Mouse (Mus musculus) small intestine, adult 2 months (tissue): ENCODE measurements around the gene Krt90.

Source experiments
- CTCF ChIP-seq: fragments of 200-500 bp; IDR thresholded peaks from 2 replicates; pipeline ENCODE4 v1.5.1; 2012; ENCODE audit warnings: low read depth, mild to moderate bottlenecking, control low read depth, inconsistent platforms, low read length, moderate library complexity, mixed read lengths; ENCODE audit not compliant: insufficient replicate concordance, insufficient read length; ENCODE audit errors: extremely low read depth
- POLR2A ChIP-seq: fragments of 200-500 bp; IDR thresholded peaks from 2 replicates; pipeline ENCODE4 v1.6.1; 2012; ENCODE audit warnings: low read depth, mild to moderate bottlenecking, control low read depth, inconsistent platforms, low read length, moderate library complexity

DNA sequence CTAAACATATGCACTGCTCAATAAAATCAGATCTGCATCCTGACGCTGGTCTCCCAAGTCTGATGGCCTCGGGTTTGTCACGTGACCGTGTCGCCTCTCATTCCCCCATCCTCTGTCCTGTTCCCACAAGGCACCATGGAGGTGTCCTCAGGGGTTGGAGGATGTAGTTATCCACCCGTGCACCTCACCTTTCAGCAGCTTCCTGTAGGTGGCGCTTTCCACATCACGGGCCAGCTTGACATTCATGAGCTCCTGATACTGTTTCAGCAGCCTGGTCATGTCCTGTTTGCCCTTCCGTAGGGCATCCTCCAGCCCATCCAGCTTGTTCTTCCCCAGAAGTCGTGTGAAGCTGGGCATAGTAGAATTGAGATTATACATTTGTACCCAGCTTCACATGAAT lies 25.5 kb upstream of the Krt90 start:
- TF ChIP-seq CTCF (peak; percentile 27; the same call in 1 of the 2 replicates), POLR2A (no peak)
